Mouse (Mus musculus): ENCODE measurements at regions not wholly inside any gene's neighbourhood (a gene's known extent, or its start where the extent isn't known, plus 50 kb on each side); places are given as distances from the start of the nearest gene placed in this dataset.

- no peak for ATAC-seq (ENCODE audit: extremely low read depth, insufficient number of reproducible peaks, low FRiP score, low TSS enrichment)
- Histone ChIP-seq H3K4me2 (no peak overlapping the region), H3K27ac (replicated peaks) (no peak overlapping the region), H3K4me3 (no peak overlapping the region), H3K36me3 (no peaks in the 10 kb centered on the region), H3K9me3 (no peaks in the 10 kb centered on the region), H3K4me1 (peaks cover 25% of the 10 kb centered on the region), H3K27me3 (replicated peaks) (peaks cover 39% of the 10 kb centered on the region), H3K9ac (no peak overlapping the region)
- WGBS, result 56% methylated on average over 4 of the region's 4 CpGs
Observed at GRCm38 (mm10) chr5:118433599-118433998, 126.9 kb upstream of the Med13l start.

DNA sequence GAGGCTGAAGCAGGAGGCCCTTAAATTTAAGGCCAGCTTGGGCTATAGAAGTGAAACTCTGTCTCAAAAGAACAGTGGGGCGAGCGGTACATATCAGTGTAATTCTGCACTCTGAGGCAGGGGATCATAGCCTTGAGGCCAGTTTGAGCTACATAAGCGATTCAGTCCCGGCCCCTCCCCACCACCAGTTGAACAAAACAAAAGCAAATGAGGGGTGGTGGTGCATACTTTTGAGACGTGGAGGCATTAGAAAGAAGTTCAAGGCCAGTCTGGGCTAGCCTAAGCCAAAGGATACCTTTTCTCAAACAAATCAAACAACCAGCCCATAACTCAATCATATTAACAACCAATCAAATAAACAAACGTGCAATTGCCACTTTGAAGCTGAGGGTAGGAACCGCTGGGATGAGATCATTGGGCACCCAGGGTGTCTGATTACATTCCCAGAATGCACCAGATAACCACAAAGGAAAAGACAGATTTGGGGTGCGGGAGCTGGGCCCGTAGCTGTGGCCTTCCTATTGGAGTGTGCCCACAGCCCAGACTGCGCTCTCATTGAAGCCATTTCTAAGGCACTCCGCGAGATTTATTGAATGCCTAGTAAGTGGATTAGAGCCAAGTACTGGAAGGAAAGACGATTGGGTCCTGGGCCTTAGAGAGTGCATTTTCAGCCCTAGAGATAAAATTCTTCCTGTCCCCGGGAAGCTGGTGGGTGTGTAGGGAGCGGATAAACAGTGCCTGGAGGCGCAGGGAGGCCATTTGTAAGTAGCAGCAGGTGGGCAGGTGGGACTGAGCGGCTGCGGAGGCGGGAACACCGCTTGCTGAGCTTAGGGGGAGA is 125.5 kb upstream of the Med13l start:
- H3K36me3 ChIP-seq, result no peaks in the 10 kb centered on the region
- H3K27ac ChIP-seq (replicated peaks), result no peak overlapping the region
- 0 out of 2 replicates have a peak overlapping the region, but pooled peaks have one; percentile 18 for H3K4me3 ChIP-seq
- H3K9ac ChIP-seq, result peak overlapping the region; percentile 25
- no peak for ATAC-seq (ENCODE audit: extremely low read depth, insufficient number of reproducible peaks, low FRiP score, low TSS enrichment)
- H3K9me3 ChIP-seq, result no peaks in the 10 kb centered on the region
- peaks cover 39% of the 10 kb centered on the region for H3K27me3 ChIP-seq (replicated peaks)
- peaks cover 25% of the 10 kb centered on the region for H3K4me1 ChIP-seq
- peak overlapping the region; percentile 35 for H3K4me2 ChIP-seq
- 21% methylated on average over 20 of the region's 20 CpGs for WGBS

DNA sequence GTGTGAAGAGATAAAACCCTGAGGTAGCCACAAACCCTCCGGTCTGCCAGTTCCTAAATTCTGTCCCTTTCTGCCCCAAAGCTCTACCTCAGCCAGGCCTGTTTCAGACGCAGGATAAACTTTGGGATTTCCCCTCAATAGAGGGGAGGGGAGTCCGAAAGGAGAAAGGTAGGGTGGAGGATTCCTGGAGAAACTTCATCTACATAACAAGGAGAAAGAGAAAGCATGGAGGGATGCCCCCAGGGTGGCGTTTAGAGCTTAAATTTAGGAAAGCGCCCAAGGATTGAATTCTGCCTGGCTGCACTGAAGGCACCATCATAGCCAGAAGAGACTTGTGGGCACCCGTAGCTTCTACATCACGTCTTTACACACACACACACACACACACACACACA is 124.9 kb upstream of the Med13l start:
- H3K4me3 ChIP-seq, result 0 out of 2 replicates have a peak overlapping the region, but pooled peaks have one; percentile 18
- H3K9me3 ChIP-seq, result no peaks in the 10 kb centered on the region
- H3K27ac ChIP-seq (replicated peaks), result no peak overlapping the region
- WGBS, result 32% methylated on average over 7 of the region's 7 CpGs
- ATAC-seq (ENCODE audit: extremely low read depth, insufficient number of reproducible peaks, low FRiP score, low TSS enrichment), result no peak
- peaks cover 42% of the 10 kb centered on the region for H3K27me3 ChIP-seq (replicated peaks)
- H3K4me1 ChIP-seq, result peaks cover 25% of the 10 kb centered on the region
- peak overlapping the region; percentile 35 for H3K4me2 ChIP-seq
- H3K9ac ChIP-seq, result peak overlapping the region; percentile 25
- no peaks in the 10 kb centered on the region for H3K36me3 ChIP-seq

GRCm38 (mm10) chr5:118436035-118436434 is 124.4 kb upstream of the Med13l start:
- 36% methylated on average over 9 of the region's 9 CpGs for WGBS
- peaks cover 42% of the 10 kb centered on the region for H3K27me3 ChIP-seq (replicated peaks)
- no peak overlapping the region for H3K4me2 ChIP-seq
- no peaks in the 10 kb centered on the region for H3K9me3 ChIP-seq
- peaks cover 25% of the 10 kb centered on the region for H3K4me1 ChIP-seq
- ATAC-seq (ENCODE audit: extremely low read depth, insufficient number of reproducible peaks, low FRiP score, low TSS enrichment), result no peak
- no peak overlapping the region for H3K27ac ChIP-seq (replicated peaks)
- H3K4me3 ChIP-seq, result no peak overlapping the region
- H3K9ac ChIP-seq, result no peak overlapping the region
- no peaks in the 10 kb centered on the region for H3K36me3 ChIP-seq

DNA sequence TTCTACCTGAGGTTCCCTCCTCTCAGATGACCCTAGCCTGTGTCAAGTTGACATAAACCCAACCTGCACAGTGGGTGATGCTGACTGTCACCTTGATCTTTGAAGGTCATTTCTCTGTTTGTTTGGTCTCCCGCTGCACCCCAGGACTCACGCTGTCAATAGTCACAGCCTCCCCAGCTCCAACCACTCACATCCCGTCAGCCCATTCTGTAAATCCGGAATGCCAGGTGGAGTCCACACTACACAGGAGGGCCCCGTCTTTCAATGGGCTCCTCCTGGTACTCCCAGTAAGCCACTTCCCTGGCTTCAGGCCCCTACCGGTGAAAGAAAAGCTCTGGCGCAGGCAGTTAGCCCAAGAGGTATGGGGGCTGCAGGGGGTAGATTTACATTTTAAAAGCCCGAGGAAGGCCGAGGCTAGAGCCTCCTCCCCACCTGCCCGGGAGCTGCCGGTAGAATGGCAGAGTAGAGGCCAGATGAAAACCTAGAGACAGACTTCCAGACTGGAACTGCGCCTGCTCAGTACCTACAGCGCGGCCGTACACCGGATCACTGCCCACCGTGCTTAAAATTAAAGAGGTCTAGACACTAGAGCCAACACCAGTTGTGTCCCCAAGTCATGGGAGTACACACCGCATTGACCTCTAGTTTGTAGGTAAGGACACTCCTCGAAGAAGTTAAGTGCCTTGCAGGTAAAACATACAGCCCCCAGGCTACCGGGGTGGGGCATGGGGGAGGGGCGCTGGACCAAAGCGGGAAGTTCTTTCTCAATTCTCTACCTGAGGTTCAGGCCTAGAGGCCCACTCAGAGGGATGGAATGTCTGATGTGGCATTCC is 123.8 kb upstream of the Med13l start:
- no peak overlapping the region for H3K9ac ChIP-seq
- H3K4me1 ChIP-seq, result peaks cover 25% of the 10 kb centered on the region
- 10% methylated on average over 22 of the region's 22 CpGs for WGBS
- H3K36me3 ChIP-seq, result no peaks in the 10 kb centered on the region
- peaks cover 42% of the 10 kb centered on the region for H3K27me3 ChIP-seq (replicated peaks)
- H3K4me2 ChIP-seq, result peak overlapping the region; percentile 57
- peak overlapping the region; percentile 26; the same call in 1 of the 2 replicates for H3K4me3 ChIP-seq
- no peak overlapping the region for H3K27ac ChIP-seq (replicated peaks)
- ATAC-seq (ENCODE audit: extremely low read depth, insufficient number of reproducible peaks, low FRiP score, low TSS enrichment), result no peak
- H3K9me3 ChIP-seq, result no peaks in the 10 kb centered on the region

DNA sequence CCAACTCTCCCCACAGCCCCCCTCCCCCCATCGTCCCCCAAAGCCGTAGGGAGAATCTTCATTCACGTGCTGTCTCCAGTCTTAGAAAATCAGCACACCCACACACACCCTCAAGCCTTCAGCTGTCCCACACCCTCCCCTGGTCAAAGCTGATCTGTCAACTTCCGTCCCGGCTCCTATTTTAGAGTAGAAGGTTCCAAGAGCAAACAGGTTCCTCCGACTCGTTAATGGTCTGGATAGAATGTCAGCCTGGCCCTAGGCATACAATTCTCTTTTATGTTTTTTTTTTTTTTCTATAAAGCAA is 123.2 kb upstream of the Med13l start:
- peaks cover 25% of the 10 kb centered on the region for H3K4me1 ChIP-seq
- H3K36me3 ChIP-seq, result no peaks in the 10 kb centered on the region
- peak overlapping the region; percentile 57 for H3K4me2 ChIP-seq
- H3K9me3 ChIP-seq, result no peaks in the 10 kb centered on the region
- no peak for ATAC-seq (ENCODE audit: extremely low read depth, insufficient number of reproducible peaks, low FRiP score, low TSS enrichment)
- H3K27me3 ChIP-seq (replicated peaks), result peaks cover 42% of the 10 kb centered on the region
- no peak overlapping the region for H3K9ac ChIP-seq
- no peak overlapping the region for H3K27ac ChIP-seq (replicated peaks)
- 25% methylated on average over 7 of the region's 7 CpGs for WGBS
- peak overlapping the region; percentile 26; the same call in 1 of the 2 replicates for H3K4me3 ChIP-seq

GRCm38 (mm10) chr5:118438016-118438415 is 122.5 kb upstream of the Med13l start:
- WGBS, result 43% methylated on average over 6 of the region's 6 CpGs
- peaks cover 38% of the 10 kb centered on the region for H3K27me3 ChIP-seq (replicated peaks)
- H3K27ac ChIP-seq (replicated peaks), result no peak overlapping the region
- ATAC-seq (ENCODE audit: extremely low read depth, insufficient number of reproducible peaks, low FRiP score, low TSS enrichment), result no peak
- no peaks in the 10 kb centered on the region for H3K36me3 ChIP-seq
- peaks cover 25% of the 10 kb centered on the region for H3K4me1 ChIP-seq
- H3K9ac ChIP-seq, result no peak overlapping the region
- H3K9me3 ChIP-seq, result no peaks in the 10 kb centered on the region
- no peak overlapping the region for H3K4me2 ChIP-seq
- no peak overlapping the region for H3K4me3 ChIP-seq

DNA sequence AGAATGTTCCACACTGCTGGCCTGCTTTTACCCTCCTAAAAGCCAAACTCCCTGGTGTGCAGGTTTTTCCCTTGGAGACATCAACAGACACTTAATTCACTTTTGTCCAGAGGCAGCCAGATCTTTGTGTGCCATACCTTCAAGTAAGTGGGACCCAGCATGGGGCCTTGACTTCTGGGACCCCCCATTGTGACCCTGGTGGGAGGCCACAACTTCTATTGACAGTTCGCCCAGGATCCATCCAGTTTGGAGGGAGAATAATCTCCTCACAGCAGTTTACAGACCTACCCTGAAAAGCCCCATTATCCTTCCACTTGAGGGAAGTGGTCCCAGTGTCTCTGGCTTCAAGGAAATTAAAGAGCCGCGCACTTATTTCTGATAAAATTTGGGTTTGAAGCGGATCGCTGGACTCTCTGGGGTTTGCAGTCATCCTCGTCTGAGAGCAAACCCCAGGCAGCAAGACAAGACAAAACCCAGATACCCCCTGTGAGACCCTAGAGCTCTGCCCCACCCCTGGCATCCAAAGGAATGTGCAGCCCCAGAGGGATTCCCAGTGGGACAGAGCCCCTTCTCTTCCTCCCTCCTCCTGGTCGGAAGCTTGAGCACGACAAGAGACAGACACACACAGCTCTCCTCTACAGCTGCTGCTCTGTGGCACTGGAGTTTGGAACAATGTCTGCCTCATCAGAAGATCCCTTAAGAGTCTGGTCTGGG is 115.8 kb upstream of the Med13l start:
- Histone ChIP-seq H3K9me3 (no peaks in the 10 kb centered on the region), H3K4me1 (peaks cover 28% of the 10 kb centered on the region), H3K4me3 (no peak overlapping the region), H3K36me3 (no peaks in the 10 kb centered on the region), H3K9ac (0 out of 2 replicates have a peak overlapping the region, but pooled peaks have one; percentile 9), H3K4me2 (no peak overlapping the region), H3K27me3 (replicated peaks) (peaks cover 21% of the 10 kb centered on the region; the same call in 1 of the 2 replicates), H3K27ac (replicated peaks) (no peak overlapping the region)
- no peak for ATAC-seq (ENCODE audit: extremely low read depth, insufficient number of reproducible peaks, low FRiP score, low TSS enrichment)
- WGBS, result 30% methylated on average over 8 of the region's 8 CpGs

GRCm38 (mm10) chr5:118445252-118445987 is 115.1 kb upstream of the Med13l start:
- Histone ChIP-seq H3K9me3 (no peaks in the 10 kb centered on the region), H3K9ac (0 out of 2 replicates have a peak overlapping the region, but pooled peaks have one; percentile 9), H3K36me3 (no peaks in the 10 kb centered on the region), H3K27me3 (replicated peaks) (peaks cover 19% of the 10 kb centered on the region; the same call in 1 of the 2 replicates), H3K4me3 (no peak overlapping the region), H3K27ac (replicated peaks) (no peak overlapping the region), H3K4me1 (peaks cover 28% of the 10 kb centered on the region), H3K4me2 (no peak overlapping the region)
- 51% methylated on average over 10 of the region's 10 CpGs for WGBS
- no peak for ATAC-seq (ENCODE audit: extremely low read depth, insufficient number of reproducible peaks, low FRiP score, low TSS enrichment)

DNA sequence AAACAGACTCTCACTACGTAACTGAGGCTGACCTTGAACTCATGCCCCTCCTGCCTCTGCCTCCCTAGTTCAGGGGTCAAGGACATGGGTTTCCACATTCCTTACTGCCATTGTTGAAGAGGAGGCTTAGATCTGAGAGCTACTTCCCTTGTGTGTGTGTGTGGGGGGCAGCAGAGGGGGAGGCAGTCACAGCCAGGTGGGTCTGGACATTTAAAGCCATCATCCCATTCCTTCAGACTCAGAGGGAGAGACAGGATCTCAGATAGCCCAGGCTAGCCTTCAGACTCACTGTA is 114.5 kb upstream of the Med13l start:
- 88% methylated on average over 1 of the region's 1 CpGs for WGBS
- ATAC-seq (ENCODE audit: extremely low read depth, insufficient number of reproducible peaks, low FRiP score, low TSS enrichment), result no peak
- Histone ChIP-seq H3K4me2 (no peak overlapping the region), H3K4me1 (peaks cover 28% of the 10 kb centered on the region), H3K9ac (no peak overlapping the region), H3K9me3 (no peaks in the 10 kb centered on the region), H3K36me3 (no peaks in the 10 kb centered on the region), H3K4me3 (no peak overlapping the region), H3K27me3 (replicated peaks) (peaks cover 18% of the 10 kb centered on the region; the same call in 1 of the 2 replicates), H3K27ac (replicated peaks) (no peak overlapping the region)

Data from heart, embryonic 13.5 days (tissue).